Mouse (Mus musculus) CH12.LX (cell line): ENCODE results near the gene Pomp. TPM values are rescaled to one million over a fixed set of nuclear protein-coding genes. Genes with fewer than 3 reads are reported as not detected.
A peak's percentile ranks its signal among the peaks of the same experiment; 100 is the strongest.

Experiments
- DNase-seq: peaks from one replicate; pipeline ENCODE4 v3.0.0-alpha.2; 2013; ENCODE audit errors: extremely low read depth
- H3K27ac ChIP-seq: 2 replicates; pipeline ENCODE4 v1.5.1; 2012; ENCODE audit warnings: low read depth, mild to moderate bottlenecking, control low read depth, moderate library complexity; ENCODE audit not compliant: insufficient read depth
- H3K27me3 ChIP-seq: replicated peaks from 2 replicates; pipeline ENCODE3; 2012; ENCODE audit warnings: inconsistent platforms
- H3K36me3 ChIP-seq, 2 experiments: replicated peaks in 1 of 2; 2 replicates each; pipeline versions ENCODE3 to v1.6.1; 2012; ENCODE audit warnings: inconsistent platforms in 1 of 2, low read length in 1 of 2, mild to moderate bottlenecking in 1 of 2, mixed read lengths in 1 of 2, moderate library complexity in 1 of 2; ENCODE audit not compliant: control insufficient read depth in 1 of 2, insufficient read depth in 1 of 2
- H3K4me1 ChIP-seq, 2 experiments: 2 replicates each; pipeline ENCODE4 v1.6.1; 2012; ENCODE audit warnings: inconsistent platforms in 1 of 2, moderate library complexity in 1 of 2; ENCODE audit not compliant: insufficient read depth in 2 of 2, control insufficient read depth in 1 of 2
- H3K4me2 ChIP-seq: 2 replicates; pipeline ENCODE4 v1.6.1; 2012; ENCODE audit warnings: low read depth, mild to moderate bottlenecking, control low read depth; ENCODE audit not compliant: poor library complexity, insufficient read depth, severe bottlenecking
- H3K4me3 ChIP-seq, 3 experiments: fragments of 150-350 bp in 1 of 3; sonication (generic) in 1 of 3; replicated peaks in 1 of 3; 2 replicates each; pipeline versions ENCODE3 to v1.5.1; 2011 to 2012; ENCODE audit warnings: low read depth in 2 of 3, low read length in 2 of 3, mild to moderate bottlenecking in 2 of 3, moderate library complexity in 2 of 3, control low read depth in 1 of 3, improper control_type of control experiment in 1 of 3, inconsistent platforms in 1 of 3, mixed read lengths in 1 of 3; ENCODE audit not compliant: poor library complexity in 1 of 3
- H3K79me2 ChIP-seq: replicated peaks from 2 replicates; pipeline ENCODE4 v1.6.1; 2012; ENCODE audit warnings: mild to moderate bottlenecking, moderate library complexity; ENCODE audit not compliant: control insufficient read depth, poor library complexity, insufficient read depth, severe bottlenecking; ENCODE audit errors: extremely low read depth
- H3K9ac ChIP-seq: 2 replicates; pipeline ENCODE4 v1.6.1; 2012; ENCODE audit warnings: low read depth, mild to moderate bottlenecking, control low read depth, moderate library complexity; ENCODE audit not compliant: insufficient read depth
- H3K9me3 ChIP-seq: replicated peaks from 2 replicates; pipeline ENCODE3; 2012; ENCODE audit warnings: low read length, inconsistent platforms, mixed read lengths
- BHLHE40 ChIP-seq: IDR thresholded peaks from 2 replicates; pipeline ENCODE4 v1.6.1; 2011; ENCODE audit warnings: mild to moderate bottlenecking, low read depth, low read length, improper control_type of control experiment
- CHD1 ChIP-seq: IDR thresholded peaks from 2 replicates; pipeline ENCODE4 v1.6.1; 2012; ENCODE audit warnings: low read depth, low read length, improper control_type of control experiment, inconsistent platforms
- CHD2 ChIP-seq: IDR thresholded peaks from 2 replicates; pipeline ENCODE4 v1.6.1; 2011; ENCODE audit warnings: low read length, improper control_type of control experiment
- CTCF ChIP-seq, 2 experiments: IDR thresholded peaks in 1 of 2; conservative IDR thresholded peaks in 1 of 2; 2 replicates each; pipeline ENCODE4 v1.5.1; 2011 to 2012; ENCODE audit warnings: low read depth in 2 of 2, low read length in 2 of 2, improper control_type of control experiment in 1 of 2, inconsistent platforms in 1 of 2, mild to moderate bottlenecking in 1 of 2, moderate library complexity in 1 of 2
- ELF1 ChIP-seq: IDR thresholded peaks from 2 replicates; pipeline ENCODE4 v1.6.1; 2014; ENCODE audit warnings: low read depth, mild to moderate bottlenecking, inconsistent platforms, low read length, improper control_type of control experiment
- EP300 ChIP-seq: IDR thresholded peaks from 2 replicates; pipeline ENCODE4 v1.6.1; 2011; ENCODE audit warnings: low read length, improper control_type of control experiment
- ETS1 ChIP-seq: conservative IDR thresholded peaks from 2 replicates; pipeline ENCODE4 v1.6.1; 2012; ENCODE audit warnings: low read depth, mild to moderate bottlenecking, inconsistent platforms, low read length, improper control_type of control experiment, moderate library complexity
- GABPA ChIP-seq: IDR thresholded peaks from 2 replicates; pipeline ENCODE4 v1.6.1; 2012; ENCODE audit warnings: low read depth, low read length, improper control_type of control experiment, inconsistent platforms; ENCODE audit not compliant: insufficient replicate concordance
- HCFC1 ChIP-seq: IDR thresholded peaks from 2 replicates; pipeline ENCODE4 v1.6.1; 2012; ENCODE audit warnings: low read depth, mild to moderate bottlenecking, inconsistent platforms, low read length, improper control_type of control experiment
- IRF4 ChIP-seq: IDR thresholded peaks from 2 replicates; pipeline ENCODE4 v1.6.1; 2014; ENCODE audit warnings: low read depth, mild to moderate bottlenecking, inconsistent platforms, low read length, improper control_type of control experiment
- JUN ChIP-seq: IDR thresholded peaks from 2 replicates; pipeline ENCODE4 v1.6.1; 2011; ENCODE audit warnings: low read depth, mild to moderate bottlenecking, low read length, improper control_type of control experiment, moderate library complexity; ENCODE audit not compliant: insufficient read depth
- KAT2A ChIP-seq: IDR thresholded peaks from 2 replicates; pipeline ENCODE4 v1.6.1; 2012; ENCODE audit warnings: low read length, improper control_type of control experiment, inconsistent platforms; ENCODE audit not compliant: insufficient replicate concordance
- MAFK ChIP-seq: IDR thresholded peaks from 2 replicates; pipeline ENCODE4 v1.6.1; 2011; ENCODE audit warnings: low read length, improper control_type of control experiment; ENCODE audit not compliant: insufficient replicate concordance
- MAX ChIP-seq: IDR thresholded peaks from 2 replicates; pipeline ENCODE4 v1.6.1; 2011; ENCODE audit warnings: low read length, improper control_type of control experiment
- MAZ ChIP-seq: IDR thresholded peaks from 2 replicates; pipeline ENCODE4 v1.6.1; 2012; ENCODE audit warnings: low read depth, mild to moderate bottlenecking, inconsistent platforms, low read length, improper control_type of control experiment, moderate library complexity
- MEF2A ChIP-seq: IDR thresholded peaks from 2 replicates; pipeline ENCODE4 v1.6.1; 2014; ENCODE audit warnings: low read depth, mild to moderate bottlenecking, inconsistent platforms, low read length, improper control_type of control experiment, borderline replicate concordance
- MXI1 ChIP-seq: IDR thresholded peaks from 2 replicates; pipeline ENCODE4 v1.6.1; 2011; ENCODE audit warnings: mild to moderate bottlenecking, low read depth, low read length, improper control_type of control experiment
- MYC ChIP-seq: IDR thresholded peaks from 2 replicates; pipeline ENCODE4 v1.6.1; 2011; ENCODE audit warnings: low read depth, mild to moderate bottlenecking, improper control_type of control experiment, low read length
- NELFE ChIP-seq: IDR thresholded peaks from 2 replicates; pipeline ENCODE4 v1.6.1; 2011; ENCODE audit warnings: low read depth, low read length, improper control_type of control experiment
- NRF1 ChIP-seq: IDR thresholded peaks from 2 replicates; pipeline ENCODE4 v1.6.1; 2014; ENCODE audit warnings: low read depth, mild to moderate bottlenecking, inconsistent platforms, low read length, improper control_type of control experiment, moderate library complexity
- PAX5 ChIP-seq: IDR thresholded peaks from 2 replicates; pipeline ENCODE4 v1.6.1; 2012; ENCODE audit warnings: low read length, inconsistent platforms, mixed read lengths
- POLR2A ChIP-seq: IDR thresholded peaks from 2 replicates; pipeline ENCODE4 v1.6.1; 2011; ENCODE audit warnings: low read depth, mild to moderate bottlenecking, improper control_type of control experiment, low read length
- POLR2AphosphoS2 ChIP-seq: IDR thresholded peaks from 2 replicates; pipeline ENCODE4 v1.6.1; 2011; ENCODE audit warnings: low read depth, low read length, improper control_type of control experiment
- RAD21 ChIP-seq: IDR thresholded peaks from 2 replicates; pipeline ENCODE4 v1.6.1; 2011; ENCODE audit warnings: low read depth, mild to moderate bottlenecking, low read length, improper control_type of control experiment, moderate library complexity
- RCOR1 ChIP-seq: conservative IDR thresholded peaks from 2 replicates; pipeline ENCODE4 v1.6.1; 2012; ENCODE audit warnings: low read depth, mild to moderate bottlenecking, inconsistent platforms, low read length, improper control_type of control experiment
- SIN3A ChIP-seq: IDR thresholded peaks from 2 replicates; pipeline ENCODE4 v1.6.1; 2012; ENCODE audit warnings: low read length, improper control_type of control experiment, inconsistent platforms
- SMC3 ChIP-seq: IDR thresholded peaks from 2 replicates; pipeline ENCODE4 v1.6.1; 2011; ENCODE audit warnings: low read depth, low read length, improper control_type of control experiment
- TCF12 ChIP-seq: IDR thresholded peaks from 2 replicates; pipeline ENCODE4 v1.6.1; 2014; ENCODE audit warnings: low read depth, mild to moderate bottlenecking, inconsistent platforms, low read length, improper control_type of control experiment
- USF1 ChIP-seq: IDR thresholded peaks from 2 replicates; pipeline ENCODE4 v1.6.1; 2014; ENCODE audit warnings: low read depth, mild to moderate bottlenecking, inconsistent platforms, low read length, improper control_type of control experiment
- USF2 ChIP-seq: conservative IDR thresholded peaks from 2 replicates; pipeline ENCODE4 v1.6.1; 2011; ENCODE audit warnings: low read depth, low read length, improper control_type of control experiment
- ZC3H11A ChIP-seq: IDR thresholded peaks from 2 replicates; pipeline ENCODE4 v1.6.1; 2012; ENCODE audit warnings: low read depth, mild to moderate bottlenecking, inconsistent platforms, low read length, improper control_type of control experiment
- ZKSCAN1 ChIP-seq: IDR thresholded peaks from 2 replicates; pipeline ENCODE4 v1.6.1; 2012; ENCODE audit warnings: low read depth, inconsistent platforms, low read length, improper control_type of control experiment, borderline replicate concordance
- ZMIZ1 ChIP-seq: IDR thresholded peaks from 2 replicates; pipeline ENCODE4 v1.6.1; 2012; ENCODE audit warnings: low read depth, mild to moderate bottlenecking, inconsistent platforms, low read length, improper control_type of control experiment
- ZNF384 ChIP-seq: IDR thresholded peaks from 2 replicates; pipeline ENCODE4 v1.6.1; 2012; ENCODE audit warnings: low read depth, low read length, improper control_type of control experiment, inconsistent platforms
- dilution Hi-C: fragments of 300-500 bp; cut with MboI; formaldehyde crosslinking; loops from 2 replicates; pipeline ENCODE4 v1.14.3; 2020; ENCODE audit warnings: low sequenced_read_pairs; ENCODE audit not compliant: extremely low pct_unique_long_range_greater_than_20kb, extremely low pct_ligation_motif_present
- in situ Hi-C: fragments of 300-500 bp; cut with MboI; formaldehyde crosslinking; loops from 3 replicates; pipeline ENCODE4 v1.14.3; 2019; ENCODE audit warnings: low sequenced_read_pairs, low pct_ligation_motif_present, low pct_unique_long_range_greater_than_20kb, mixed read lengths
- polyA plus RNA-seq: library from polyadenylated mRNA; unstranded; fragments of >175 nt; gene quantifications from 2 replicates; pipeline ENCODE4 v1.2.1, GENCODE M21; 2012; ENCODE audit warnings: low read depth; ENCODE audit not compliant: insufficient read length
- total RNA-seq, 2 experiments: library from RNA; depleted of rRNA; stranded (reverse); fragments of 300-350 nt in 1 of 2; fragments of >200 nt in 1 of 2; gene quantifications; 2 replicates each; pipeline ENCODE4 v1.2.3; 2012 to 2014

Pomp gene
- total and polyA plus RNA-seq, 3 experiments = 164 to 618 (median 303) TPM

- Histone ChIP-seq H3K36me3 (peaks cover 25 to 30% of the 10 kb centered on the region in 2 experiments), H3K4me3 (peak overlapping the region; percentile 91 to 100 (median 98)), H3K4me1 (peaks cover 3 to 20% of the 10 kb centered on the region in 2 experiments; a peak in 3 of 4 replicates), H3K79me2 (peaks cover 38% of the 10 kb centered on the region), H3K9me3 (no peaks in the 10 kb centered on the region), H3K27me3 (no peaks in the 10 kb centered on the region), H3K9ac (peak overlapping the region; percentile 87), H3K27ac (peak overlapping the region; percentile 22; the same call in 1 of the 2 replicates), H3K4me2 (peak overlapping the region; percentile 11)
- DNase-seq = no peak
- dilution Hi-C loops = no loop called here
- no peak for TF ChIP-seq PAX5
- no peak for TF ChIP-seq MAX
- no peak for TF ChIP-seq TCF12
- TF ChIP-seq BHLHE40 = no peak
- TF ChIP-seq MYC = no peak
- no peak for TF ChIP-seq GABPA
- TF ChIP-seq EP300 = no peak
- TF ChIP-seq SMC3 = no peak
- TF ChIP-seq JUN = no peak
- no peak for TF ChIP-seq USF2
- no peak for TF ChIP-seq NRF1
- no peak for TF ChIP-seq ZC3H11A
- TF ChIP-seq USF1 = no peak
- TF ChIP-seq KAT2A = no peak
- TF ChIP-seq MAZ = no peak
- TF ChIP-seq MEF2A = no peak
- TF ChIP-seq SIN3A = no peak
- no peak for TF ChIP-seq CHD1
- no peak for TF ChIP-seq CTCF (conservative IDR thresholded peaks at IDR 0.05 in 1 of 2, IDR thresholded peaks at IDR 0.05 in 1 of 2; ENCODE audit: low read depth in 2 of 2, low read length in 2 of 2)
- no peak for TF ChIP-seq IRF4
- in situ Hi-C loops = no loop called here
These were observed 199 bp upstream of the Pomp start for GRCm38 (mm10) chr5:147860076-147860448.

GRCm38 (mm10) chr5:147868674-147869073 lies 8.4 kb downstream of the Pomp start:
- no peak overlapping the region for H3K4me2 ChIP-seq
- no peak overlapping the region for H3K4me3 ChIP-seq
- no peak for TF ChIP-seq ELF1
- TF ChIP-seq SMC3 = peak; percentile 32
- TF ChIP-seq MAFK = no peak
- TF ChIP-seq MAX = no peak
- TF ChIP-seq HCFC1 = no peak
- peak in 1 of 2 experiments; percentile 50; a peak in 3 of 4 replicates for TF ChIP-seq CTCF (conservative IDR thresholded peaks at IDR 0.05 in 1 of 2, IDR thresholded peaks at IDR 0.05 in 1 of 2; ENCODE audit: low read depth in 2 of 2, low read length in 2 of 2)
- TF ChIP-seq MEF2A = no peak
- no peak for TF ChIP-seq ZMIZ1
- no peak for TF ChIP-seq ZC3H11A
- no peak for TF ChIP-seq EP300
- TF ChIP-seq RAD21 = peak; percentile 40
- TF ChIP-seq POLR2AphosphoS2 = no peak
- TF ChIP-seq SIN3A = no peak
- no peak for TF ChIP-seq MXI1
- TF ChIP-seq BHLHE40 = no peak
- TF ChIP-seq POLR2A = no peak
- TF ChIP-seq ZKSCAN1 = no peak
- no peak for TF ChIP-seq IRF4
- TF ChIP-seq CHD2 = no peak
- no peak for TF ChIP-seq RCOR1
- TF ChIP-seq NELFE = no peak
- TF ChIP-seq ZNF384 = no peak
- TF ChIP-seq ETS1 = no peak
- no peak overlapping the region for H3K9ac ChIP-seq
- no peaks in the 10 kb centered on the region for H3K4me1 ChIP-seq
- DNase-seq = no peak
- in situ Hi-C loops (no loop called here), dilution Hi-C loops (no loop called here)
- H3K36me3 ChIP-seq = peaks cover 73 to 95% of the 10 kb centered on the region in 2 experiments
- no peaks in the 10 kb centered on the region for H3K27me3 ChIP-seq
- H3K27ac ChIP-seq = no peak overlapping the region
- peaks cover 30% of the 10 kb centered on the region for H3K79me2 ChIP-seq
- no peaks in the 10 kb centered on the region for H3K9me3 ChIP-seq
